Mouse (Mus musculus) forelimb bud, embryonic 11.5 days (tissue): ENCODE results near the gene Shisa5.

Experiments
- DNase-seq: peaks from one replicate; pipeline ENCODE4 v3.0.0-alpha.2; 2012; ENCODE audit warnings: low read depth, low spot score

Shisa5 gene

GRCm38 (mm10) chr9:109093786-109094552, 55.6 kb downstream of the Shisa5 start:
- DNase-seq, result no peak

GRCm38 (mm10) chr9:109094553-109095136, 56.3 kb downstream of the Shisa5 start:
- peak; percentile 50 for DNase-seq

- DNase-seq, result peak; percentile 83
Observed at GRCm38 (mm10) chr9:109095137-109095982, 57.0 kb downstream of the Shisa5 start, which contains the start of gene Plxnb1. TSS of gene Plxnb1 (plus strand) at chr9:109095389.

- DNase-seq, result no peak
Observed at GRCm38 (mm10) chr9:109096251-109096661, 57.9 kb downstream of the Shisa5 start.

GRCm38 (mm10) chr9:109096856-109097255, 58.5 kb downstream of the Shisa5 start:
- DNase-seq, result no peak

GRCm38 (mm10) chr9:109097291-109097690, 58.9 kb downstream of the Shisa5 start:
- no peak for DNase-seq

- no peak for DNase-seq
Observed at GRCm38 (mm10) chr9:109097831-109098230, 59.5 kb downstream of the Shisa5 start.

GRCm38 (mm10) chr9:109098366-109098765, 60.0 kb downstream of the Shisa5 start:
- DNase-seq, result no peak

- DNase-seq, result no peak
Observed at GRCm38 (mm10) chr9:109098969-109099368, 60.6 kb downstream of the Shisa5 start.

- no peak for DNase-seq
Observed at GRCm38 (mm10) chr9:109100307-109100928, 62.1 kb downstream of the Shisa5 start.

- no peak for DNase-seq
Observed at GRCm38 (mm10) chr9:109101933-109102445, 63.6 kb downstream of the Shisa5 start.

- no peak for DNase-seq
Observed at GRCm38 (mm10) chr9:109102541-109102940, 64.2 kb downstream of the Shisa5 start.

GRCm38 (mm10) chr9:109103250-109103649, 64.9 kb downstream of the Shisa5 start:
- DNase-seq, result no peak

- DNase-seq, result no peak
Observed at GRCm38 (mm10) chr9:109104083-109104482, 65.7 kb downstream of the Shisa5 start.

GRCm38 (mm10) chr9:109105011-109105410, 66.6 kb downstream of the Shisa5 start:
- DNase-seq, result no peak

GRCm38 (mm10) chr9:109105648-109106047, 67.3 kb downstream of the Shisa5 start:
- DNase-seq, result no peak

- peak; percentile 43 for DNase-seq
Observed at GRCm38 (mm10) chr9:109107341-109107740, 69.0 kb downstream of the Shisa5 start.
